Mouse (Mus musculus): Measurements from ENCODE around the gene Hrh3. TPM values are rescaled to one million over a fixed set of nuclear protein-coding genes. Genes with fewer than 3 reads are reported as not detected.

Gene Hrh3
- not detected for total RNA-seq (2021)

GRCm38 (mm10) chr2:180103978-180104658 is at the start of gene Hrh3:
Gene Hrh3, minus strand, starts transcription at chr2:180104488.
- intact Hi-C loops (cut with DNase I), result no loop called here
- DNase-seq (ENCODE audit: low spot score), result peak; percentile 44

- DNase-seq (ENCODE audit: low spot score), result no peak
- intact Hi-C loops (cut with DNase I), result no loop called here
Observed at GRCm38 (mm10) chr2:180148551-180148950, 44.3 kb upstream of the Hrh3 start.

- intact Hi-C loops (cut with DNase I), result no loop called here
- DNase-seq (ENCODE audit: low spot score), result no peak
Observed at GRCm38 (mm10) chr2:180147379-180147778, 43.1 kb upstream of the Hrh3 start.

- intact Hi-C loops (cut with DNase I), result no loop called here
- no peak for DNase-seq (ENCODE audit: low spot score)
Observed at GRCm38 (mm10) chr2:180146091-180146490, 41.8 kb upstream of the Hrh3 start.

GRCm38 (mm10) chr2:180135414-180135813 is 31.1 kb upstream of the Hrh3 start:
- intact Hi-C loops (cut with DNase I), result no loop called here

GRCm38 (mm10) chr2:180133911-180134310 is 29.6 kb upstream of the Hrh3 start:
- DNase-seq (ENCODE audit: low spot score), result no peak
- intact Hi-C loops (cut with DNase I), result no loop called here

More at GRCm38 (mm10) chr2:180135414-180135813, 31.1 kb upstream of the Hrh3 start:
- no peak for DNase-seq (ENCODE audit: low spot score)

GRCm38 (mm10) chr2:180133231-180133630 is 28.9 kb upstream of the Hrh3 start:
- no peak for DNase-seq (ENCODE audit: low spot score)
- intact Hi-C loops (cut with DNase I), result no loop called here

- intact Hi-C loops (cut with DNase I), result no loop called here
- DNase-seq (ENCODE audit: low spot score), result no peak
Observed at GRCm38 (mm10) chr2:180127675-180128074, 23.4 kb upstream of the Hrh3 start.

GRCm38 (mm10) chr2:180126195-180126594 is 21.9 kb upstream of the Hrh3 start:
- DNase-seq (ENCODE audit: low spot score), result peak; percentile 24
- intact Hi-C loops (cut with DNase I), result no loop called here

GRCm38 (mm10) chr2:180124192-180124591 is 19.9 kb upstream of the Hrh3 start:
- no peak for DNase-seq (ENCODE audit: low spot score)
- intact Hi-C loops (cut with DNase I), result no loop called here

- intact Hi-C loops (cut with DNase I), result no loop called here
- DNase-seq (ENCODE audit: low spot score), result no peak
Observed at GRCm38 (mm10) chr2:180120292-180120761, 16.0 kb upstream of the Hrh3 start.

GRCm38 (mm10) chr2:180119439-180120291 is 15.4 kb upstream of the Hrh3 start:
- DNase-seq (ENCODE audit: low spot score), result no peak
- intact Hi-C loops (cut with DNase I), result loop anchor here (5.0 kb wide), 1 partner anchor 133 kb away; no protein-coding TSS in a partner anchor

- intact Hi-C loops (cut with DNase I), result loop anchor here (5.0 kb wide), 1 partner anchor 133 kb away; no protein-coding TSS in a partner anchor
- DNase-seq (ENCODE audit: low spot score), result peak; percentile 100
Observed at GRCm38 (mm10) chr2:180118661-180119438, 14.6 kb upstream of the Hrh3 start, which contains the start of gene Osbpl2. Gene Osbpl2, plus strand, starts transcription at chr2:180119306.

- DNase-seq (ENCODE audit: low spot score), result peak; percentile 24
- intact Hi-C loops (cut with DNase I), result loop anchor here (5.0 kb wide), 1 partner anchor 135 kb away; no protein-coding TSS in a partner anchor
Observed at GRCm38 (mm10) chr2:180117485-180118194, 13.4 kb upstream of the Hrh3 start.

GRCm38 (mm10) chr2:180116741-180117484 is 12.6 kb upstream of the Hrh3 start:
- no peak for DNase-seq (ENCODE audit: low spot score)
- intact Hi-C loops (cut with DNase I), result loop anchor here (5.0 kb wide), 1 partner anchor 135 kb away; no protein-coding TSS in a partner anchor

GRCm38 (mm10) chr2:180116081-180116493 is 11.8 kb upstream of the Hrh3 start:
- intact Hi-C loops (cut with DNase I), result loop anchor here (5.0 kb wide), 1 partner anchor 136 kb away; no protein-coding TSS in a partner anchor
- DNase-seq (ENCODE audit: low spot score), result no peak

- intact Hi-C loops (cut with DNase I), result loop anchor here (5.0 kb wide), 1 partner anchor 137 kb away; no protein-coding TSS in a partner anchor
- DNase-seq (ENCODE audit: low spot score), result no peak
Observed at GRCm38 (mm10) chr2:180115279-180115678, 11.0 kb upstream of the Hrh3 start.
